Comparison of ENCODE assay signal across 9 mouse cellular contexts in genomic region chr13:101225366-101225765, GRCm38 (mm10).
"Had no signal": no experiment of that assay in that cellular context is flagged by ENCODE, and none has a peak within 500 bp of the region (broad histone marks: within the 10 kb centered on the region; RNA-seq: fewer than 3 reads in every experiment).

No protein-coding gene starts in this region.

- DNase-seq: liver, postnatal 0 days; lung, adult 2 months; lung, postnatal 14 days; lung, postnatal 36 days; thymus, postnatal 14 days; thymus, postnatal 36 days had no signal

- ATAC-seq: liver, postnatal 0 days; lung, postnatal 0 days; midbrain, embryonic 13.5 days; midbrain, embryonic 15.5 days had no signal
